In the genomic region with DNA sequence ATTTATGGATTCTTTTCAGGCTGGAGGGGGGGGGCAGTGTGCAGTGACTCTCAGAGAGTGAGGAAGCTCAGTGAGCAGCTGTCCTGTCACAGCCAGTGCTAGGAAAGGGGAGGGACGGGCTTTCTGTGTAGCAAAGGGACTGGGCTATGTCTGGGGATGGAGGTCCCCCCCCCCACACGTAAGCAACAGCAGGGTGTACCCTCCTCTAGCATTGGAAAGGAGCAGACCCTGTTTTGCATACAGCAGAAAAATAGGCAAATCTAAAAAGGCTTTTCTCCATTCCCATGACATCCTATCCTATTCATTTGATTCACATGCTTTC, we compare ENCODE assay signal across 11 mouse cellular contexts.
DNase-seq lines count a peak whose midpoint lies in the region; ATAC-seq and TF ChIP-seq lines count a peak whose summit lies in the region.
"Had no signal": no experiment of that assay in that cellular context is flagged by ENCODE, and none has a peak within 500 bp of the region (broad histone marks: within the 10 kb centered on the region; RNA-seq: fewer than 3 reads in every experiment).

No protein-coding gene starts in this region.

- H3K79me2 ChIP-seq in liver, adult 2 months (ENCODE audit: control insufficient read depth, insufficient read depth, low read length), result no peaks in the 10 kb centered on the region

- H3K36me3 ChIP-seq in forebrain, embryonic 14.5 days (ENCODE audit: control insufficient read depth, insufficient read depth, low read length), result no peaks in the 10 kb centered on the region
- no peaks in the 10 kb centered on the region for H3K36me3 ChIP-seq in forebrain, embryonic 12.5 days (replicated peaks)
- no peaks in the 10 kb centered on the region for H3K36me3 ChIP-seq in liver, adult 2 months (ENCODE audit: control insufficient read depth, insufficient read depth, low read length)
- no peaks in the 10 kb centered on the region for H3K36me3 ChIP-seq in embryonic facial prominence, embryonic 15.5 days
- H3K36me3 ChIP-seq in limb, embryonic 14.5 days (ENCODE audit: control insufficient read depth, insufficient read depth, low read length), result no peaks in the 10 kb centered on the region
- H3K36me3 ChIP-seq: G1E; midbrain, embryonic 12.5 days had no signal

- ATAC-seq in forebrain, embryonic 14.5 days, result peak; percentile 46; the same call in 1 of the 2 replicates
- no peak for ATAC-seq in forebrain, embryonic 12.5 days (ENCODE audit: low FRiP score)
- ATAC-seq in embryonic facial prominence, embryonic 15.5 days (ENCODE audit: insufficient number of reproducible peaks, low FRiP score, low TSS enrichment, low read depth), result peak; percentile 75; the same call in 1 of the 2 replicates
- peak; percentile 86 for ATAC-seq in limb, embryonic 14.5 days (ENCODE audit: low FRiP score, low read depth)
- no peak for ATAC-seq in erythroblast, adult 5-6 weeks (replicated peaks; ENCODE audit: low FRiP score, poor library complexity, severe bottlenecking)
- ATAC-seq: activated CD4-positive, CD25-positive, alpha-beta regulatory T cell, adult 4 months had no signal

- H3K4me2 ChIP-seq in forebrain, embryonic 14.5 days (ENCODE audit: low read length), result no peak overlapping the region
- H3K4me2 ChIP-seq in forebrain, embryonic 12.5 days, result no peak overlapping the region
- H3K4me2 ChIP-seq in embryonic facial prominence, embryonic 15.5 days (replicated peaks), result 0 out of 2 replicates have a peak overlapping the region, but pooled peaks have one; percentile 1
- H3K4me2 ChIP-seq in limb, embryonic 14.5 days (replicated peaks; ENCODE audit: low read depth, low read length, severe bottlenecking), result no peak overlapping the region
- H3K4me2 ChIP-seq: midbrain, embryonic 12.5 days had no signal

- no peaks in the 10 kb centered on the region for H3K4me1 ChIP-seq in forebrain, embryonic 14.5 days (ENCODE audit: control insufficient read depth, insufficient read depth, low read length)
- peaks cover 6% of the 10 kb centered on the region; the same call in 1 of the 2 replicates for H3K4me1 ChIP-seq in forebrain, embryonic 12.5 days
- H3K4me1 ChIP-seq in liver, adult 2 months (ENCODE audit: control insufficient read depth, insufficient read depth, low read length), result peaks cover 16% of the 10 kb centered on the region
- H3K4me1 ChIP-seq in embryonic facial prominence, embryonic 15.5 days, result peaks cover 13% of the 10 kb centered on the region; the same call in 1 of the 2 replicates
- H3K4me1 ChIP-seq in limb, embryonic 14.5 days (ENCODE audit: control insufficient read depth, insufficient read depth, low read length), result no peaks in the 10 kb centered on the region

- no peaks in the 10 kb centered on the region for H3K9me3 ChIP-seq in forebrain, embryonic 14.5 days (replicated peaks; ENCODE audit: control insufficient read depth, low read length)
- no peaks in the 10 kb centered on the region for H3K9me3 ChIP-seq in forebrain, embryonic 12.5 days
- H3K9me3 ChIP-seq in embryonic facial prominence, embryonic 15.5 days (replicated peaks), result no peaks in the 10 kb centered on the region
- no peaks in the 10 kb centered on the region for H3K9me3 ChIP-seq in limb, embryonic 14.5 days (ENCODE audit: control insufficient read depth, low read length)
- H3K9me3 ChIP-seq: midbrain, embryonic 12.5 days had no signal

- no peak overlapping the region for H3K27ac ChIP-seq in forebrain, embryonic 14.5 days (ENCODE audit: low read depth, low read length)
- no peak overlapping the region for H3K27ac ChIP-seq in forebrain, embryonic 12.5 days
- peak overlapping the region; percentile 92; the same call in 1 of the 2 replicates for H3K27ac ChIP-seq in liver, adult 2 months (replicated peaks; ENCODE audit: insufficient read depth, low read depth, low read length)
- no peak overlapping the region for H3K27ac ChIP-seq in embryonic facial prominence, embryonic 15.5 days (replicated peaks)
- H3K27ac ChIP-seq in limb, embryonic 14.5 days (replicated peaks; ENCODE audit: low read depth, low read length), result no peak overlapping the region
- H3K27ac ChIP-seq: midbrain, embryonic 12.5 days had no signal

- H3K4me3 ChIP-seq in forebrain, embryonic 14.5 days (ENCODE audit: low read depth, low read length), result no peak overlapping the region
- H3K4me3 ChIP-seq in forebrain, embryonic 12.5 days (replicated peaks), result no peak overlapping the region
- H3K4me3 ChIP-seq in liver, adult 2 months (ENCODE audit: insufficient read depth, low read depth, low read length), result no peak overlapping the region
- no peak overlapping the region for H3K4me3 ChIP-seq in embryonic facial prominence, embryonic 15.5 days (replicated peaks)
- H3K4me3 ChIP-seq in limb, embryonic 14.5 days (replicated peaks; ENCODE audit: low read length), result no peak overlapping the region
- H3K4me3 ChIP-seq: midbrain, embryonic 12.5 days had no signal

- no peak for DNase-seq in forebrain, embryonic 14.5 days (ENCODE audit: low spot score)
- DNase-seq in liver, adult 2 months (ENCODE audit: extremely low read depth, low read depth, low spot score), result no peak
- no peak for DNase-seq in liver
- no peak for DNase-seq in limb, embryonic 14.5 days (ENCODE audit: low spot score)
- no peak for DNase-seq in embryo, embryonic 10 days (ENCODE audit: low spot score)

- H3K9ac ChIP-seq in forebrain, embryonic 14.5 days (ENCODE audit: low read length), result no peak overlapping the region
- H3K9ac ChIP-seq in forebrain, embryonic 12.5 days, result no peak overlapping the region
- H3K9ac ChIP-seq in liver, adult 2 months (ENCODE audit: low read depth, low read length), result no peak overlapping the region; the same call in 1 of the 2 replicates
- H3K9ac ChIP-seq in embryonic facial prominence, embryonic 15.5 days, result no peak overlapping the region
- H3K9ac ChIP-seq in limb, embryonic 14.5 days (ENCODE audit: low read depth, low read length, severe bottlenecking), result no peak overlapping the region
- H3K9ac ChIP-seq: midbrain, embryonic 12.5 days had no signal

- TF ChIP-seq POLR2A in liver, adult 2 months (IDR thresholded peaks at IDR 0.05; ENCODE audit: extremely low read depth, insufficient read depth, low read length), result no peak
- TF ChIP-seq POLR2A in limb, embryonic 14.5 days (IDR thresholded peaks at IDR 0.05; ENCODE audit: borderline replicate concordance, extremely low read depth, insufficient read depth, insufficient read length), result no peak

- no peak for TF ChIP-seq CTCF in liver, adult 2 months (IDR thresholded peaks at IDR 0.05; ENCODE audit: low read depth, low read length)

- no peaks in the 10 kb centered on the region for H3K27me3 ChIP-seq in forebrain, embryonic 14.5 days (replicated peaks; ENCODE audit: control insufficient read depth, insufficient read depth, low read length)
- no peaks in the 10 kb centered on the region for H3K27me3 ChIP-seq in forebrain, embryonic 12.5 days
- H3K27me3 ChIP-seq in liver, adult 2 months (ENCODE audit: control insufficient read depth, insufficient read depth, low read length), result no peaks in the 10 kb centered on the region
- no peaks in the 10 kb centered on the region for H3K27me3 ChIP-seq in embryonic facial prominence, embryonic 15.5 days
- H3K27me3 ChIP-seq in limb, embryonic 14.5 days (ENCODE audit: control insufficient read depth, insufficient read depth, low read length), result no peaks in the 10 kb centered on the region
- H3K27me3 ChIP-seq: midbrain, embryonic 12.5 days had no signal

- WGBS in forebrain, embryonic 14.5 days, result 25% methylated on average over 2 of the region's 2 CpGs
- WGBS in forebrain, embryonic 12.5 days, result 46% methylated on average over 2 of the region's 2 CpGs
- WGBS in liver, adult 2 months, result 75% methylated on average over 2 of the region's 2 CpGs
- 5% methylated on average over 2 of the region's 2 CpGs for WGBS in embryonic facial prominence, embryonic 15.5 days
- WGBS in limb, embryonic 14.5 days, result 34% methylated on average over 2 of the region's 2 CpGs

Comparison
In these comparisons a context has a peak if more than half of its experiments do, and no peak if none do; other contexts are left out.
1. ATAC-seq: peak in forebrain, embryonic 14.5 days (single experiment), embryonic facial prominence, embryonic 15.5 days (single experiment) and limb, embryonic 14.5 days (single experiment); none in forebrain, embryonic 12.5 days (single experiment) and erythroblast, adult 5-6 weeks (single experiment).